Mouse (Mus musculus): ENCODE data around the gene Ttll1. TPM values are rescaled to one million over a fixed set of nuclear protein-coding genes. Genes with fewer than 3 reads are reported as not detected.

Gene Ttll1
- total RNA-seq, 1 experiment: 7.2 TPM

GRCm38 (mm10) chr15:83495195-83495594, 15.5 kb downstream of the Ttll1 start:
- in situ Hi-C loops (cut with MboI; ENCODE audit: low sequenced_read_pairs in 2 of 2, unreplicated experiment in 2 of 2): no loop called here
- H3K9ac ChIP-seq (ENCODE audit: insufficient read depth, low read depth, low read length, poor library complexity, severe bottlenecking): no peak overlapping the region
- no peak overlapping the region for H3K27ac ChIP-seq (ENCODE audit: insufficient read depth, low read depth, low read length, poor library complexity, severe bottlenecking)
- no peak overlapping the region for H3K4me3 ChIP-seq (ENCODE audit: insufficient read depth in 1 of 2, low read depth in 1 of 2, low read length in 2 of 2, poor library complexity in 1 of 2, severe bottlenecking in 1 of 2)
- H3K9me3 ChIP-seq (ENCODE audit: control insufficient read depth, insufficient read depth, low read depth, low read length): no peaks in the 10 kb centered on the region
- TF ChIP-seq MAFK (IDR thresholded peaks at IDR 0.05; ENCODE audit: insufficient read depth, low read depth, low read length) (0 out of 2 replicates have a peak, but pooled peaks have one; percentile 26), ZNF384 (IDR thresholded peaks at IDR 0.05; ENCODE audit: low read depth, low read length) (no peak)
- H3K4me1 ChIP-seq (ENCODE audit: control insufficient read depth in 2 of 2, insufficient read depth in 2 of 2, low read length in 2 of 2, poor library complexity in 1 of 2): peaks cover 0 to 4% of the 10 kb centered on the region in 2 experiments; a peak in 2 of 4 replicates
- DNase-seq (ENCODE audit: low read depth, low spot score): no peak
- H3K36me3 ChIP-seq (ENCODE audit: control insufficient read depth, insufficient read depth, low read length, poor library complexity, severe bottlenecking): peaks cover 7% of the 10 kb centered on the region; the same call in 1 of the 2 replicates

GRCm38 (mm10) chr15:83494572-83494920, 16.1 kb downstream of the Ttll1 start:
- TF ChIP-seq CHD2 (IDR thresholded peaks at IDR 0.05; ENCODE audit: low read depth, low read length) (no peak), ZC3H11A (IDR thresholded peaks at IDR 0.05; ENCODE audit: borderline replicate concordance, low read depth, low read length) (no peak), ZNF384 (IDR thresholded peaks at IDR 0.05; ENCODE audit: low read depth, low read length) (no peak), HCFC1 (IDR thresholded peaks at IDR 0.05; ENCODE audit: borderline replicate concordance, insufficient read depth, low read length) (no peak), MAFK (IDR thresholded peaks at IDR 0.05; ENCODE audit: insufficient read depth, low read depth, low read length) (no peak)
- in situ Hi-C loops (cut with MboI; ENCODE audit: low sequenced_read_pairs in 2 of 2, unreplicated experiment in 2 of 2): no loop called here
- DNase-seq (ENCODE audit: low read depth, low spot score): no peak
- peaks cover 0 to 4% of the 10 kb centered on the region in 2 experiments; a peak in 2 of 4 replicates for H3K4me1 ChIP-seq (ENCODE audit: control insufficient read depth in 2 of 2, insufficient read depth in 2 of 2, low read length in 2 of 2, poor library complexity in 1 of 2)
- H3K9ac ChIP-seq (ENCODE audit: insufficient read depth, low read depth, low read length, poor library complexity, severe bottlenecking): no peak overlapping the region
- H3K4me3 ChIP-seq (ENCODE audit: insufficient read depth in 1 of 2, low read depth in 1 of 2, low read length in 2 of 2, poor library complexity in 1 of 2, severe bottlenecking in 1 of 2): no peak overlapping the region
- no peak overlapping the region for H3K27ac ChIP-seq (ENCODE audit: insufficient read depth, low read depth, low read length, poor library complexity, severe bottlenecking)
- H3K36me3 ChIP-seq (ENCODE audit: control insufficient read depth, insufficient read depth, low read length, poor library complexity, severe bottlenecking): peaks cover 7% of the 10 kb centered on the region; the same call in 1 of the 2 replicates
- H3K9me3 ChIP-seq (ENCODE audit: control insufficient read depth, insufficient read depth, low read depth, low read length): no peaks in the 10 kb centered on the region

- Histone ChIP-seq H3K4me3 (ENCODE audit: insufficient read depth in 1 of 2, low read depth in 1 of 2, low read length in 2 of 2, poor library complexity in 1 of 2, severe bottlenecking in 1 of 2) (no peak overlapping the region), H3K27ac (ENCODE audit: insufficient read depth, low read depth, low read length, poor library complexity, severe bottlenecking) (no peak overlapping the region), H3K9me3 (ENCODE audit: control insufficient read depth, insufficient read depth, low read depth, low read length) (no peaks in the 10 kb centered on the region), H3K36me3 (ENCODE audit: control insufficient read depth, insufficient read depth, low read length, poor library complexity, severe bottlenecking) (peaks cover 7% of the 10 kb centered on the region; the same call in 1 of the 2 replicates), H3K4me1 (ENCODE audit: control insufficient read depth in 2 of 2, insufficient read depth in 2 of 2, low read length in 2 of 2, poor library complexity in 1 of 2) (peaks cover 0 to 7% of the 10 kb centered on the region in 2 experiments; a peak in 2 of 4 replicates), H3K9ac (ENCODE audit: insufficient read depth, low read depth, low read length, poor library complexity, severe bottlenecking) (no peak overlapping the region)
- TF ChIP-seq CHD2 (IDR thresholded peaks at IDR 0.05; ENCODE audit: low read depth, low read length): no peak
- no peak for TF ChIP-seq HCFC1 (IDR thresholded peaks at IDR 0.05; ENCODE audit: borderline replicate concordance, insufficient read depth, low read length)
- TF ChIP-seq ZNF384 (IDR thresholded peaks at IDR 0.05; ENCODE audit: low read depth, low read length): no peak
- no peak for TF ChIP-seq ZC3H11A (IDR thresholded peaks at IDR 0.05; ENCODE audit: borderline replicate concordance, low read depth, low read length)
- no peak for TF ChIP-seq MAFK (IDR thresholded peaks at IDR 0.05; ENCODE audit: insufficient read depth, low read depth, low read length)
- no peak for DNase-seq (ENCODE audit: low read depth, low spot score)
- in situ Hi-C loops (cut with MboI; ENCODE audit: low sequenced_read_pairs in 2 of 2, unreplicated experiment in 2 of 2): no loop called here
Measured at GRCm38 (mm10) chr15:83493856-83494571, 16.7 kb downstream of the Ttll1 start.

DNA sequence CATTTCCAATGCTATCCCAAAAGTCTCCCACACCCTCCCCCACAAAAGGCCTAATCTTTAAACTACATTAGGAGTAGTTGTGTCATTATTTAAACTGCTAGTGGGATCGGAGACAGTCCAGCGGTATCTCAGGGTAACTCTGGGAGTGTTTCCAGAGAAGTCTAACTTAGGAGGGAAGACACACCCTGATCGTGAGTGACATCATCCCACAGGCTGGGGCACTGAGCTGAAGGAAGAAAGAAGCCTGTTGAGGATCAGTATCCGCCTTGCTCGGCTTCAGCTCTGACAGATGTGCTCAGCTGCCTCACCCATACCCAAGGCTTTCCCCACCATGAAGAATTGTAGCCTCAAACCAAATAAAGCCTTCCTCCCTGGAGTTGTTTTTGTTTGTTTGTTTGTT, 18.8 kb downstream of the Ttll1 start:
- H3K36me3 ChIP-seq (ENCODE audit: control insufficient read depth, insufficient read depth, low read length, poor library complexity, severe bottlenecking): peaks cover 2% of the 10 kb centered on the region; the same call in 1 of the 2 replicates
- no peak overlapping the region for H3K9ac ChIP-seq (ENCODE audit: insufficient read depth, low read depth, low read length, poor library complexity, severe bottlenecking)
- TF ChIP-seq CHD2 (IDR thresholded peaks at IDR 0.05; ENCODE audit: low read depth, low read length) (no peak), ZC3H11A (IDR thresholded peaks at IDR 0.05; ENCODE audit: borderline replicate concordance, low read depth, low read length) (no peak), HCFC1 (IDR thresholded peaks at IDR 0.05; ENCODE audit: borderline replicate concordance, insufficient read depth, low read length) (no peak), ZNF384 (IDR thresholded peaks at IDR 0.05; ENCODE audit: low read depth, low read length) (no peak), MAFK (IDR thresholded peaks at IDR 0.05; ENCODE audit: insufficient read depth, low read depth, low read length) (no peak)
- no peak overlapping the region for H3K4me3 ChIP-seq (ENCODE audit: insufficient read depth in 1 of 2, low read depth in 1 of 2, low read length in 2 of 2, poor library complexity in 1 of 2, severe bottlenecking in 1 of 2)
- no peaks in the 10 kb centered on the region for H3K9me3 ChIP-seq (ENCODE audit: control insufficient read depth, insufficient read depth, low read depth, low read length)
- no peak overlapping the region for H3K27ac ChIP-seq (ENCODE audit: insufficient read depth, low read depth, low read length, poor library complexity, severe bottlenecking)
- H3K4me1 ChIP-seq (ENCODE audit: control insufficient read depth in 2 of 2, insufficient read depth in 2 of 2, low read length in 2 of 2, poor library complexity in 1 of 2): peaks cover 0 to 11% of the 10 kb centered on the region in 2 experiments; a peak in 2 of 4 replicates
- no peak for DNase-seq (ENCODE audit: low read depth, low spot score)
- in situ Hi-C loops (cut with MboI; ENCODE audit: low sequenced_read_pairs in 2 of 2, unreplicated experiment in 2 of 2): no loop called here

Measured in ES-E14 (cell line).